Mouse (Mus musculus): Measurements from ENCODE around the gene Larp1b. TPM values are rescaled to one million over a fixed set of nuclear protein-coding genes. Genes with fewer than 3 reads are reported as not detected.
A peak's percentile ranks its signal among the peaks of the same experiment; 100 is the strongest.
"Not testable (repeated sequence)": the region's sequence is repeated elsewhere in the genome, so short reads cannot be mapped to it uniquely, and the experiment has no call there.

The Larp1b gene
- polyA plus RNA-seq (2015; fragmentation: Nextera tagmentation; extraction: Ambion mirVana) = 3.1 and 4.5 TPM in 2 replicates

DNA sequence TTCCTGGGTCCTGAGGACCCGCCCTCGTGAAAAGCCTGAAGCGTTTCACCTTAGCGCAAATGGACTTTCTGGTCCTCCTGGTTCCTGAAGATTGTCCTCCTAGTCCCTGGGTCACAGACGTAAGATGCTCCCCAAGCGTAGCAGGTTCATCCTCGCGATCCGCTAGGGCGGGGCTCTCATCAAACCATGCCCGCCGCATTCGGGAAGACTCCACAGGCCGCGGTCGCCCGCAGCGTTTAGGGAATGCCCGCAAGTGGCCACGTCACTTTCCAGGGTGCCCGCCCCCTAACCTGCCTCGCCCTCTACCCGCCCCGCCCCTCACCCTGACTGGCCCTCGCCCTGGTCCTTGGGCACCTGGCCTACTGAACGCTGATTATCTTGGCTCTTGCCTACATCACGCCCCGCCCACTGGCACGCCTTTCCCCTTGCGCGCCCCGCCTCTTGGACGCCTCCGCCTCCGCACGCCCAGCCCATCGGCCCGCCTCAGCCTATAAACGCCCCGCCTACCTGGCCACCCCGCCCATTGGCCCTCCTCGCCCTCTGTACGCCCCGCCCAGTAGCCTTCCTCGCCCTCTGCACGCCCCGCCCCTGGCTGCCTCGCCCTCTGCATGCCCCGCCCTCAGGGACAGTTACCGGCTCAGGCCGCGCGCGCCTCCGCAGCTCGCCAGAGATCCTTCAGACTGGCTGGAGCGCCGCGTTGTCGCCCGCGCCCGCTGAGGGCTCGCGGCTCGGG lies at the start of gene Larp1b:
Larp1b (plus strand) TSS at position 659 of the 733 bp plus-strand sequence.
- H3K4me3 ChIP-seq (ENCODE audit: low read length) = peak within 1 kb of the TSS; percentile 79
- no peaks in the 10 kb centered on the region for H3K36me3 ChIP-seq (ENCODE audit: control insufficient read depth, insufficient read depth, low read length)
- H3K9ac ChIP-seq (ENCODE audit: low read length) = peak within 1 kb of the TSS; percentile 75
- peak; percentile 96 for ATAC-seq (ENCODE audit: low read depth)
- under 1% methylated on average over 65 of the region's 66 CpGs for WGBS
- H3K4me1 ChIP-seq (replicated peaks; ENCODE audit: control insufficient read depth, insufficient read depth, low read length) = peaks cover 5% of the 10 kb centered on the region; the same call in 1 of the 2 replicates
- no peaks in the 10 kb centered on the region for H3K9me3 ChIP-seq (ENCODE audit: control insufficient read depth, low read length)
- H3K27me3 ChIP-seq (ENCODE audit: control insufficient read depth, insufficient read depth, low read depth, low read length) = peaks cover 2% of the 10 kb centered on the region; the same call in 1 of the 2 replicates
- H3K4me2 ChIP-seq (ENCODE audit: low read depth, low read length) = peak within 1 kb of the TSS; percentile 100
- H3K27ac ChIP-seq (ENCODE audit: low read length) = peak within 1 kb of the TSS; percentile 87

GRCm38 (mm10) chr3:40902443-40902842 lies 47.2 kb upstream of the Larp1b start, which contains the start of gene 1700034I23Rik:
1700034I23Rik (minus strand) TSS chr3:40902543.
- not testable (repeated sequence) for H3K4me2 ChIP-seq (ENCODE audit: low read depth, low read length); H3K9ac ChIP-seq (ENCODE audit: low read length); H3K4me3 ChIP-seq (ENCODE audit: low read length); H3K27me3 ChIP-seq (ENCODE audit: control insufficient read depth, insufficient read depth, low read depth, low read length); H3K27ac ChIP-seq (ENCODE audit: low read length); ATAC-seq (ENCODE audit: low read depth); H3K9me3 ChIP-seq (ENCODE audit: control insufficient read depth, low read length); H3K4me1 ChIP-seq (replicated peaks; ENCODE audit: control insufficient read depth, insufficient read depth, low read length); H3K36me3 ChIP-seq (ENCODE audit: control insufficient read depth, insufficient read depth, low read length)
- 85% methylated on average over 5 of the region's 10 CpGs for WGBS

DNA sequence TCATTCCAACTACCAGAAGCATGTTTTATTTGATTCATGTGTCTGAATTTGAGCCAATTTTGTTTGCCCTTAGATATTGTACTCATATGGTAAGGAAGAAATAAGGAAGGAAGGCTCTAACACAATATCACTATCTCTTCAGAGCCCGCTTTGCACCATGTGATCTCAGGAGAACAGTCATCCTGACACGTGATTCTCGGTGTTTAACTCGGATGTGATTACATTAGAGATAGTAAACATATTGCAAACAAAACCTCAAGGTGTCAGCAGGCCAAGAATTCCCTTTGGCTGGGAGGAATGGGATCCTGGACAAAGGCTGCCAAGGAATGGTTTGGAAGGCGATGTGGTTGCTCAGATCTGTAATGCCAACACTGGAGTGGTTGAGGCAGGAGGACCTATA lies 11.4 kb upstream of the Larp1b start:
- 65% methylated on average over 5 of the region's 5 CpGs for WGBS
- Histone ChIP-seq H3K9me3 (ENCODE audit: control insufficient read depth, low read length) (no peaks in the 10 kb centered on the region), H3K27me3 (ENCODE audit: control insufficient read depth, insufficient read depth, low read depth, low read length) (no peaks in the 10 kb centered on the region), H3K4me1 (replicated peaks; ENCODE audit: control insufficient read depth, insufficient read depth, low read length) (no peaks in the 10 kb centered on the region), H3K36me3 (ENCODE audit: control insufficient read depth, insufficient read depth, low read length) (peaks cover 6% of the 10 kb centered on the region), H3K9ac (ENCODE audit: low read length) (no peak overlapping the region), H3K4me2 (ENCODE audit: low read depth, low read length) (no peak overlapping the region), H3K27ac (ENCODE audit: low read length) (no peak overlapping the region), H3K4me3 (ENCODE audit: low read length) (no peak overlapping the region)
- no peak for ATAC-seq (ENCODE audit: low read depth)

- no peak for ATAC-seq (ENCODE audit: low read depth)
- Histone ChIP-seq H3K9me3 (ENCODE audit: control insufficient read depth, low read length) (no peaks in the 10 kb centered on the region), H3K27me3 (ENCODE audit: control insufficient read depth, insufficient read depth, low read depth, low read length) (no peaks in the 10 kb centered on the region), H3K36me3 (ENCODE audit: control insufficient read depth, insufficient read depth, low read length) (peaks cover 5% of the 10 kb centered on the region), H3K4me3 (ENCODE audit: low read length) (no peak overlapping the region), H3K4me2 (ENCODE audit: low read depth, low read length) (no peak overlapping the region), H3K27ac (ENCODE audit: low read length) (no peak overlapping the region), H3K9ac (ENCODE audit: low read length) (no peak overlapping the region), H3K4me1 (replicated peaks; ENCODE audit: control insufficient read depth, insufficient read depth, low read length) (no peaks in the 10 kb centered on the region)
- 89% methylated on average over 4 of the region's 4 CpGs for WGBS
Observed at GRCm38 (mm10) chr3:40938592-40938991, 11.0 kb upstream of the Larp1b start.

DNA sequence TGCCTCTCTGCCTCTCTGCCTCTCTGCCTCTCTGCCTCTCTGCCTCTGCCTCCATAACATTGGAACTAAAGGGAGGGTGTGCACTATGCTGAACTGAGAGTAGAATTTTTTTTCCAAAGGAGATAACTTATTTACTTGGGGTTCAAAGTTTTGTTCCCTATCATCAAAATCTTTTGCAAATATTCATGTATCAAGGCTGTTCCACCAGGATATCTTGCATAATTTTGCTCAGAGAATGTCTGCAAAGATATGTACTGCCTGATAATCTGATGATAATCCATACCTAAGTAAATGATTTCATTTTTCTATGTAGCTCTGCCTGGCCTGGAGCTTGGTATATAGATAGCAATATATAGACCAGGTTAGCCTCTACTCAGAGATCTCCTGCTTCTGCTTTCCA lies 10.6 kb upstream of the Larp1b start:
- H3K4me3 ChIP-seq (ENCODE audit: low read length) = no peak overlapping the region
- H3K9me3 ChIP-seq (ENCODE audit: control insufficient read depth, low read length) = no peaks in the 10 kb centered on the region
- H3K9ac ChIP-seq (ENCODE audit: low read length) = no peak overlapping the region
- H3K36me3 ChIP-seq (ENCODE audit: control insufficient read depth, insufficient read depth, low read length) = peaks cover under 1% of the 10 kb centered on the region; the same call in 1 of the 2 replicates
- H3K27ac ChIP-seq (ENCODE audit: low read length) = no peak overlapping the region
- H3K27me3 ChIP-seq (ENCODE audit: control insufficient read depth, insufficient read depth, low read depth, low read length) = no peaks in the 10 kb centered on the region
- ATAC-seq (ENCODE audit: low read depth) = no peak
- no peak overlapping the region for H3K4me2 ChIP-seq (ENCODE audit: low read depth, low read length)
- H3K4me1 ChIP-seq (replicated peaks; ENCODE audit: control insufficient read depth, insufficient read depth, low read length) = no peaks in the 10 kb centered on the region

DNA sequence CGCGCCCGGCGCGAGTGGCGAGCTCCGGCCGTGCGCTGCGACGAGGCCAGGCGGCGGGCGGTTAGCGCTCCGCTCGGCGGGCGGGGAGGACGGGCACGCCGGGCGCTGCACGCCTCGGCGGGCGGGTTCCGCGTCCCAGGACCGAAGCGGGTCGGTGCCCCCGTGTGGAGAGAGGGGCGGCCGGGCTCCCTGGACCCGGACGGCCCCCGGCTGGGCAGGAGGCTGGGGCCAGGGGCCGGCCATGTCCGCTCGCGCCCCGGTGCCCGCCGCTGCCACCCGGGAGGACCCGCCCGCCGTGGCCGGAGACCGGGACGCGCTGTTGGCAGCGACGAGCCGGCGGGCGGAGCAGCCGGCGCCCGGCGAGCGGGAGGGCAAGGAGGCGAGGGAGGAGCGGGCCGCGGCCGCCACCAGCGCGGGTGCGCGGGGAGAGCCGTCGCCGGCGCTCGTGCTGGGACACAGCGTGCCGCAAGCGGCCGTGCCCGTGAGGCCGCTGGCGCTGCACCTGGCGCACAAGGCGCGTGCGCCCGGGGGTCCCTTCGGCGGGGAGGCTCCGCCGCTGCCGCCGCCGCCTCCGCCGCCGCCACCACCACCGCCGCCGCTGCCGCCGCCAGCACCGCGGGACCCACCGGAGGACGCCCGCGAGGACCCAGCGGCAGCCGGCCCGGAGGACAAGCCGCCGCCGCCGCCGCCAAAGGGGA lies 424 bp downstream of the Larp1b start:
- Histone ChIP-seq H3K4me3 (ENCODE audit: low read length) (peak overlapping the region; percentile 79), H3K27me3 (ENCODE audit: control insufficient read depth, insufficient read depth, low read depth, low read length) (peaks cover 2% of the 10 kb centered on the region; the same call in 1 of the 2 replicates), H3K4me2 (ENCODE audit: low read depth, low read length) (peak overlapping the region; percentile 100), H3K4me1 (replicated peaks; ENCODE audit: control insufficient read depth, insufficient read depth, low read length) (peaks cover 5% of the 10 kb centered on the region; the same call in 1 of the 2 replicates), H3K9me3 (ENCODE audit: control insufficient read depth, low read length) (no peaks in the 10 kb centered on the region), H3K27ac (ENCODE audit: low read length) (peak overlapping the region; percentile 87), H3K9ac (ENCODE audit: low read length) (peak overlapping the region; percentile 75), H3K36me3 (ENCODE audit: control insufficient read depth, insufficient read depth, low read length) (no peaks in the 10 kb centered on the region)
- under 1% methylated on average over 86 of the region's 118 CpGs for WGBS
- peak; percentile 30 for ATAC-seq (ENCODE audit: low read depth)

GRCm38 (mm10) chr3:40950601-40951201 lies 1.1 kb downstream of the Larp1b start:
- WGBS = under 1% methylated on average over 43 of the region's 43 CpGs
- no peaks in the 10 kb centered on the region for H3K36me3 ChIP-seq (ENCODE audit: control insufficient read depth, insufficient read depth, low read length)
- H3K4me2 ChIP-seq (ENCODE audit: low read depth, low read length) = peak overlapping the region; percentile 100
- peak overlapping the region; percentile 79 for H3K4me3 ChIP-seq (ENCODE audit: low read length)
- no peaks in the 10 kb centered on the region for H3K9me3 ChIP-seq (ENCODE audit: control insufficient read depth, low read length)
- H3K27ac ChIP-seq (ENCODE audit: low read length) = peak overlapping the region; percentile 87
- peak overlapping the region; percentile 75 for H3K9ac ChIP-seq (ENCODE audit: low read length)
- H3K27me3 ChIP-seq (ENCODE audit: control insufficient read depth, insufficient read depth, low read depth, low read length) = peaks cover 2% of the 10 kb centered on the region; the same call in 1 of the 2 replicates
- H3K4me1 ChIP-seq (replicated peaks; ENCODE audit: control insufficient read depth, insufficient read depth, low read length) = peaks cover 5% of the 10 kb centered on the region; the same call in 1 of the 2 replicates
- no peak for ATAC-seq (ENCODE audit: low read depth)

DNA sequence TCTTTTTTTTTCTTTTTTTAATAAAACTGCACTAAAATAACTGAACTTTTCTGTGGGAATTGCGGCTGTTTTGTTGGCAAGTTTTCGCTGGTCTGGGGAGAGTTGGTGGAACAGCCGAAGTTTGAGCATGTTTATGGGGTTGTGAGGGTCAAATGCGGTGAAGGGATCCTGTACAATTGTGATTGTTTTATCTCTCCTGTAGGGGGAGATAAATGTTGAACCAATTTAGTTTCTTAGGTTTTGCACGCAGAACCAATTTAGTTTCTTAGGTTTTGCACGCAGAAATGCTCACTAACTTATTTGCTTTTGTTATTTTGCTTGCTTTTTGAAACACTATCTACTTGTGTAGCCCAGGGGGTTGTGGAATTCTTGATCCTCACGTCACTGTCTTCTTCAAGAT lies 1.7 kb downstream of the Larp1b start:
- Histone ChIP-seq H3K27ac (ENCODE audit: low read length) (no peak overlapping the region), H3K4me3 (ENCODE audit: low read length) (peak overlapping the region; percentile 79), H3K27me3 (ENCODE audit: control insufficient read depth, insufficient read depth, low read depth, low read length) (peaks cover 2% of the 10 kb centered on the region; the same call in 1 of the 2 replicates), H3K9me3 (ENCODE audit: control insufficient read depth, low read length) (no peaks in the 10 kb centered on the region), H3K4me1 (replicated peaks; ENCODE audit: control insufficient read depth, insufficient read depth, low read length) (peaks cover 5% of the 10 kb centered on the region; the same call in 1 of the 2 replicates), H3K36me3 (ENCODE audit: control insufficient read depth, insufficient read depth, low read length) (no peaks in the 10 kb centered on the region), H3K9ac (ENCODE audit: low read length) (peak overlapping the region; percentile 75; the same call in 1 of the 2 replicates), H3K4me2 (ENCODE audit: low read depth, low read length) (peak overlapping the region; percentile 100)
- WGBS = 10% methylated on average over 7 of the region's 7 CpGs
- ATAC-seq (ENCODE audit: low read depth) = no peak

DNA sequence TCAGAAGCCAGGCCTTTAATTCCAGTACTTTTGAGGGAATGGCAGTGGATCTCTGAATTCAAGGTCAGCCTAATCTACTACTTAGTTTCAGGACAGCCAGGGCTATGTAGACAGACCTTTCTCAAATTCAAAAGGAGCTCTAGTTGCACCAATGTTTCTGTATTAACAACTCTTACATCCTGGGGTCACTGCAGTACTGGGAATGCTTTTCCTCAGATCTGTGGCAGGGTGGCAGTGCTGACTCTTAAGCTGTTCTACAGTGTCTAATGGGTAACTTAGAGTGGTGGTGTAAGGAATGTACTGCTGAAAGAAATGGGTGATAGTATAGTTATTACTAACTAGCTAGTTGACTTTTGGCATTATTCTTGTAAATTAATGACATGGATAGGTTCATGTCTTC lies 3.0 kb downstream of the Larp1b start:
- Histone ChIP-seq H3K27me3 (ENCODE audit: control insufficient read depth, insufficient read depth, low read depth, low read length) (peaks cover 2% of the 10 kb centered on the region; the same call in 1 of the 2 replicates), H3K4me2 (ENCODE audit: low read depth, low read length) (no peak overlapping the region), H3K9ac (ENCODE audit: low read length) (no peak overlapping the region), H3K4me1 (replicated peaks; ENCODE audit: control insufficient read depth, insufficient read depth, low read length) (peaks cover 5% of the 10 kb centered on the region; the same call in 1 of the 2 replicates), H3K4me3 (ENCODE audit: low read length) (no peak overlapping the region), H3K9me3 (ENCODE audit: control insufficient read depth, low read length) (no peaks in the 10 kb centered on the region), H3K27ac (ENCODE audit: low read length) (no peak overlapping the region), H3K36me3 (ENCODE audit: control insufficient read depth, insufficient read depth, low read length) (no peaks in the 10 kb centered on the region)
- no peak for ATAC-seq (ENCODE audit: low read depth)

All from lung, embryonic 16.5 days (tissue).